Mouse (Mus musculus) MEL (cell line): ENCODE measurements around the gene Sh3bp4. TPM values are rescaled to one million over a fixed set of nuclear protein-coding genes. Genes with fewer than 3 reads are reported as not detected.

Source experiments
- DNase-seq: peaks from one replicate; pipeline ENCODE4 v3.0.0; 2011; ENCODE audit warnings: low read depth, low spot score
- H3K27ac ChIP-seq: 2 replicates; pipeline ENCODE4 v1.5.1; 2012; ENCODE audit warnings: low read depth, mild to moderate bottlenecking, control low read depth, low read length, moderate library complexity; ENCODE audit not compliant: control insufficient read depth
- H3K27me3 ChIP-seq, 2 experiments: fragments of 150-350 bp in 1 of 2; sonication (generic) in 1 of 2; 2 replicates each; pipeline ENCODE4 v1.6.1; 2012; ENCODE audit warnings: low read length in 2 of 2, mild to moderate bottlenecking in 2 of 2, improper control_type of control experiment in 1 of 2, moderate library complexity in 1 of 2; ENCODE audit not compliant: insufficient read depth in 2 of 2, control insufficient read depth in 1 of 2
- H3K36me3 ChIP-seq, 2 experiments: 2 replicates each; pipeline ENCODE4 v1.6.1; 2012 to 2014; ENCODE audit warnings: low read length in 2 of 2, improper control_type of control experiment in 1 of 2, inconsistent platforms in 1 of 2, mild to moderate bottlenecking in 1 of 2; ENCODE audit not compliant: insufficient read depth in 2 of 2, control insufficient read depth in 1 of 2
- H3K4me1 ChIP-seq, 2 experiments: fragments of 150-350 bp in 1 of 2; sonication (generic) in 1 of 2; 2 replicates each; pipeline ENCODE4 v1.6.1; 2012; ENCODE audit warnings: low read length in 2 of 2, improper control_type of control experiment in 1 of 2, mild to moderate bottlenecking in 1 of 2; ENCODE audit not compliant: insufficient read depth in 2 of 2, control insufficient read depth in 1 of 2
- H3K4me3 ChIP-seq, 2 experiments: fragments of 150-350 bp in 1 of 2; sonication (generic) in 1 of 2; 2 replicates each; pipeline ENCODE4 v1.5.1; 2012; ENCODE audit warnings: low read depth in 2 of 2, low read length in 2 of 2, mild to moderate bottlenecking in 2 of 2, moderate library complexity in 2 of 2, control low read depth in 1 of 2, improper control_type of control experiment in 1 of 2; ENCODE audit not compliant: control insufficient read depth in 1 of 2, insufficient read depth in 1 of 2
- H3K79me2 ChIP-seq: 2 replicates; pipeline ENCODE4 v1.6.1; 2012; ENCODE audit warnings: mild to moderate bottlenecking, low read length, moderate library complexity; ENCODE audit not compliant: control insufficient read depth, poor library complexity, insufficient read depth
- H3K9ac ChIP-seq: 2 replicates; pipeline ENCODE4 v1.6.1; 2012; ENCODE audit warnings: low read depth, mild to moderate bottlenecking, control low read depth, low read length, moderate library complexity; ENCODE audit not compliant: control insufficient read depth, poor library complexity, severe bottlenecking
- H3K9me3 ChIP-seq: fragments of 150-350 bp; sonication (generic); replicated peaks from 2 replicates; pipeline ENCODE4 v1.6.1; 2012; ENCODE audit warnings: mild to moderate bottlenecking, low read length, improper control_type of control experiment, moderate library complexity; ENCODE audit not compliant: insufficient read depth
- CHD1 ChIP-seq: IDR thresholded peaks from 2 replicates; pipeline ENCODE4 v1.6.1; 2012; ENCODE audit warnings: low read depth, mild to moderate bottlenecking, inconsistent platforms, low read length, improper control_type of control experiment
- E2F4 ChIP-seq: IDR thresholded peaks from 2 replicates; pipeline ENCODE4 v1.6.1; 2011; ENCODE audit warnings: low read depth, low read length, improper control_type of control experiment, borderline replicate concordance
- EP300 ChIP-seq, 2 experiments: IDR thresholded peaks; 2 replicates each; pipeline ENCODE4 v1.6.1; 2011; ENCODE audit warnings: improper control_type of control experiment in 2 of 2, low read length in 2 of 2, low read depth in 1 of 2, mild to moderate bottlenecking in 1 of 2
- GABPA ChIP-seq: IDR thresholded peaks from 2 replicates; pipeline ENCODE4 v1.6.1; 2012; ENCODE audit warnings: low read depth, mild to moderate bottlenecking, inconsistent platforms, low read length, improper control_type of control experiment, moderate library complexity
- JUND ChIP-seq: IDR thresholded peaks from 2 replicates; pipeline ENCODE4 v1.6.1; 2011; ENCODE audit warnings: low read depth, mild to moderate bottlenecking, improper control_type of control experiment, low read length
- KAT2A ChIP-seq: conservative IDR thresholded peaks from 2 replicates; pipeline ENCODE4 v1.6.1; 2012; ENCODE audit warnings: low read depth, low read length, improper control_type of control experiment, inconsistent platforms
- MAX ChIP-seq: IDR thresholded peaks from 2 replicates; pipeline ENCODE4 v1.6.1; 2011; ENCODE audit warnings: low read length, improper control_type of control experiment
- MXI1 ChIP-seq: IDR thresholded peaks from 2 replicates; pipeline ENCODE4 v1.6.1; 2011; ENCODE audit warnings: mild to moderate bottlenecking, low read depth, low read length, improper control_type of control experiment
- POLR2A ChIP-seq, 2 experiments: IDR thresholded peaks; 2 replicates each; pipeline ENCODE4 v1.6.1; 2011 to 2012; ENCODE audit warnings: low read length in 2 of 2, mild to moderate bottlenecking in 2 of 2, control low read depth in 1 of 2, improper control_type of control experiment in 1 of 2, low read depth in 1 of 2, moderate library complexity in 1 of 2; ENCODE audit not compliant: control insufficient read depth in 1 of 2, insufficient read depth in 1 of 2, poor library complexity in 1 of 2
- POLR2AphosphoS2 ChIP-seq: IDR thresholded peaks from 2 replicates; pipeline ENCODE4 v1.6.1; 2011; ENCODE audit warnings: low read length, improper control_type of control experiment
- POLR2AphosphoS5 ChIP-seq: IDR thresholded peaks from 2 replicates; pipeline ENCODE4 v1.6.1; 2012; ENCODE audit warnings: low read depth, borderline replicate concordance, mild to moderate bottlenecking, inconsistent platforms, low read length, moderate library complexity, mixed read lengths
- RAD21 ChIP-seq: IDR thresholded peaks from 2 replicates; pipeline ENCODE4 v1.6.1; 2011; ENCODE audit warnings: mild to moderate bottlenecking, low read depth, low read length, improper control_type of control experiment
- SMC3 ChIP-seq: IDR thresholded peaks from 2 replicates; pipeline ENCODE4 v1.6.1; 2011; ENCODE audit warnings: low read depth, low read length, improper control_type of control experiment
- TAL1 ChIP-seq: IDR thresholded peaks from 2 replicates; pipeline ENCODE4 v1.6.1; 2012; ENCODE audit warnings: mild to moderate bottlenecking, inconsistent platforms, low read length, moderate library complexity, mixed read lengths
- TBP ChIP-seq: IDR thresholded peaks from 2 replicates; pipeline ENCODE4 v1.8.0; 2011; ENCODE audit warnings: low read depth, low read length, improper control_type of control experiment
- TCF12 ChIP-seq: IDR thresholded peaks from 2 replicates; pipeline ENCODE4 v1.6.1; 2014; ENCODE audit warnings: low read depth, mild to moderate bottlenecking, inconsistent platforms, low read length, improper control_type of control experiment, moderate library complexity
- UBTF ChIP-seq: IDR thresholded peaks from 2 replicates; pipeline ENCODE4 v1.6.1; 2012; ENCODE audit warnings: low read depth, mild to moderate bottlenecking, inconsistent platforms, low read length, improper control_type of control experiment, moderate library complexity, borderline replicate concordance; ENCODE audit not compliant: insufficient read depth
- ZC3H11A ChIP-seq: IDR thresholded peaks from 2 replicates; pipeline ENCODE4 v1.6.1; 2012; ENCODE audit warnings: low read depth, mild to moderate bottlenecking, inconsistent platforms, low read length, improper control_type of control experiment
- polyA plus RNA-seq, 2 experiments: library from polyadenylated mRNA; stranded (reverse) in 1 of 2; unstranded in 1 of 2; fragments of >175 nt in 1 of 2; fragments of >200 nt in 1 of 2; gene quantifications; 2 replicates each; pipeline versions ENCODE4 v1.2.1 to v1.2.4; 2012; ENCODE audit warnings: low replicate concordance in 2 of 2, low read depth in 1 of 2; ENCODE audit not compliant: insufficient read length in 2 of 2, insufficient read depth in 1 of 2, missing spikeins in 1 of 2
- total RNA-seq: library from RNA; depleted of rRNA; stranded (reverse); fragments of 300-350 nt; gene quantifications from 2 replicates; pipeline ENCODE4 v1.2.3, GENCODE M21; 2012

Gene Sh3bp4
- total and polyA plus RNA-seq, 3 experiments, result not detected

GRCm38 (mm10) chr1:89045403-89045802 is 24.8 kb upstream of the Sh3bp4 start:
- no peaks in the 10 kb centered on the region for H3K36me3 ChIP-seq
- H3K4me1 ChIP-seq, result no peaks in the 10 kb centered on the region
- no peaks in the 10 kb centered on the region for H3K79me2 ChIP-seq
- TF ChIP-seq ZC3H11A (no peak), POLR2AphosphoS2 (no peak)
- no peak overlapping the region for H3K27ac ChIP-seq
- H3K27me3 ChIP-seq, result no peaks in the 10 kb centered on the region
- H3K9ac ChIP-seq, result no peak overlapping the region
- no peak overlapping the region for H3K4me3 ChIP-seq
- no peaks in the 10 kb centered on the region for H3K9me3 ChIP-seq
- DNase-seq, result no peak

DNA sequence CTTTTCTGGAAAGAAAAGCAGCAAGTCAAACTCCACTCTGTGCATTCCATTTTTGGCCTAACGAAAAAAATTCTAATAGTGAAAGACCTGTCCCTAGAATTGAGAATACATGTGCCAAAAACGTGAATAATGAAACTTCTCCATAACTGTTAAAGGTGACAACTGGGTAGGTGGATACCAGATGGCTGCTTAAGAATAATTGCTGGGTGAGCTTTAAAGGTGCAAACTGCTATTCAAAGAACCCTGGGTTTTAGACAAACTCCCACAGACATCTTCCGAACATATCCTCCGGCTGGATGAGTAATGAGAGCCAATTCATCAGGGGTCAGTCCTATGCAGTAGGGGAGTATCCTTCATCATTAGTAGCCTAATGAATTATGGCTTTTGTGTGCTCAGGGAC is 20.7 kb upstream of the Sh3bp4 start:
- Histone ChIP-seq H3K4me3 (no peak overlapping the region), H3K36me3 (no peaks in the 10 kb centered on the region), H3K79me2 (no peaks in the 10 kb centered on the region), H3K27me3 (no peaks in the 10 kb centered on the region), H3K27ac (no peak overlapping the region), H3K9ac (no peak overlapping the region), H3K4me1 (no peaks in the 10 kb centered on the region), H3K9me3 (no peaks in the 10 kb centered on the region)
- DNase-seq, result no peak
- no peak for TF ChIP-seq E2F4
- TF ChIP-seq CHD1, result no peak
- no peak for TF ChIP-seq EP300 (IDR thresholded peaks at IDR 0.05; ENCODE audit: low read depth in 1 of 2, low read length in 2 of 2)
- TF ChIP-seq KAT2A, result no peak
- TF ChIP-seq MXI1, result no peak
- TF ChIP-seq UBTF, result no peak
- TF ChIP-seq TAL1, result no peak
- no peak for TF ChIP-seq JUND
- TF ChIP-seq RAD21, result no peak
- TF ChIP-seq SMC3, result no peak
- TF ChIP-seq MAX, result no peak
- TF ChIP-seq TBP, result no peak
- TF ChIP-seq GABPA, result no peak

GRCm38 (mm10) chr1:89056175-89056574 is 14.0 kb upstream of the Sh3bp4 start:
- Histone ChIP-seq H3K27me3 (no peaks in the 10 kb centered on the region; a peak in 1 of 4 replicates), H3K9ac (no peak overlapping the region), H3K4me3 (no peak overlapping the region), H3K27ac (no peak overlapping the region), H3K36me3 (no peaks in the 10 kb centered on the region), H3K9me3 (no peaks in the 10 kb centered on the region), H3K4me1 (no peaks in the 10 kb centered on the region), H3K79me2 (no peaks in the 10 kb centered on the region)
- TF ChIP-seq TCF12 (no peak), POLR2A (IDR thresholded peaks at IDR 0.05; ENCODE audit: control insufficient read depth in 1 of 2, insufficient read depth in 1 of 2, low read depth in 1 of 2, low read length in 2 of 2, poor library complexity in 1 of 2) (no peak), SMC3 (no peak), POLR2AphosphoS5 (no peak)
- DNase-seq, result no peak
